Mouse (Mus musculus): ENCODE data around the gene Ciapin1.
"Not testable (repeated sequence)": the region's sequence is repeated elsewhere in the genome, so short reads cannot be mapped to it uniquely, and the experiment has no call there.

GRCm38 (mm10) chr8:94854761-94855160, 16.6 kb upstream of the Ciapin1 start:
- not testable (repeated sequence) for TF ChIP-seq GATA1, TAL1 (IDR thresholded peaks at IDR 0.05; ENCODE audit: low read length)

Data from erythroblast, embryonic 14.5 days (primary cell).